Mouse (Mus musculus) heart, postnatal 0 days (tissue): ENCODE data around the gene Rhox2e. TPM values are rescaled to one million over a fixed set of nuclear protein-coding genes. Genes with fewer than 3 reads are reported as not detected.

Source experiments
- polyA plus RNA-seq: library from polyadenylated mRNA; unstranded; fragments of >200 nt; fragmentation: Nextera tagmentation; extraction: Ambion mirVana; gene quantifications from 2 replicates; pipeline ENCODE4 v1.2.1, GENCODE M21; 2015
- total RNA-seq: library from RNA; depleted of rRNA; stranded (reverse); fragments of >200 nt; gene quantifications from 2 replicates; pipeline ENCODE4 v1.2.3, GENCODE M21; 2014; ENCODE audit warnings: low replicate concordance; rRNA removed

Rhox2e gene
- total and polyA plus RNA-seq, 2 experiments from 2014 or later: not detected

Other genes starting within 250 kb of the Rhox2e start
- gene Rhox3a2, start 150.4 kb upstream of the Rhox2e start, total RNA-seq: not detected in 2 replicates
- not detected in 2 replicates for gene Rhox3a2, start 150.4 kb upstream of the Rhox2e start, polyA plus RNA-seq
- gene Rhox4a2, start 139.6 kb upstream of the Rhox2e start, total RNA-seq: not detected in 2 replicates
- 0.22 TPM in 2 replicates for gene Rhox4a2, start 139.6 kb upstream of the Rhox2e start, polyA plus RNA-seq
- gene Rhox2b, start 118.4 kb upstream of the Rhox2e start, total RNA-seq: not detected in 2 replicates
- gene Rhox2b, start 118.4 kb upstream of the Rhox2e start, polyA plus RNA-seq: not detected in 2 replicates
- gene Rhox4b, start 98.0 kb upstream of the Rhox2e start, total RNA-seq: not detected in 2 replicates
- not detected in 2 replicates for gene Rhox4b, start 98.0 kb upstream of the Rhox2e start, polyA plus RNA-seq
- gene Rhox2c, start 76.8 kb upstream of the Rhox2e start, total RNA-seq: not detected in 2 replicates
- gene Rhox2c, start 76.8 kb upstream of the Rhox2e start, polyA plus RNA-seq: not detected in 2 replicates
- not detected in 2 replicates for gene Rhox3c, start 71.9 kb upstream of the Rhox2e start, total RNA-seq
- gene Rhox3c, start 71.9 kb upstream of the Rhox2e start, polyA plus RNA-seq: 0.11 TPM in 1 of 2 replicates, not detected in the other
- not detected in 2 replicates for gene Rhox4c, start 50.1 kb upstream of the Rhox2e start, total RNA-seq
- gene Rhox4c, start 50.1 kb upstream of the Rhox2e start, polyA plus RNA-seq: not detected in 2 replicates
- gene Rhox2d, start 37.0 kb upstream of the Rhox2e start, total RNA-seq: not detected in 2 replicates
- not detected in 2 replicates for gene Rhox2d, start 37.0 kb upstream of the Rhox2e start, polyA plus RNA-seq
- gene Rhox4d, start 16.1 kb upstream of the Rhox2e start, total RNA-seq: not detected in 2 replicates
- not detected in 2 replicates for gene Rhox4d, start 16.1 kb upstream of the Rhox2e start, polyA plus RNA-seq
- not detected in 2 replicates for gene Rhox3e, start 11.6 kb downstream of the Rhox2e start, total RNA-seq
- not detected in 2 replicates for gene Rhox3e, start 11.6 kb downstream of the Rhox2e start, polyA plus RNA-seq
- gene Rhox4e, start 27.0 kb downstream of the Rhox2e start, total RNA-seq: not detected in 2 replicates
- not detected in 2 replicates for gene Rhox4e, start 27.0 kb downstream of the Rhox2e start, polyA plus RNA-seq
- not detected in 2 replicates for gene Rhox2f, start 41.0 kb downstream of the Rhox2e start, total RNA-seq
- gene Rhox2f, start 41.0 kb downstream of the Rhox2e start, polyA plus RNA-seq: not detected in 2 replicates
- not detected in 2 replicates for gene Rhox3f, start 50.5 kb downstream of the Rhox2e start, total RNA-seq
- gene Rhox3f, start 50.5 kb downstream of the Rhox2e start, polyA plus RNA-seq: not detected in 2 replicates
- not detected in 2 replicates for gene Rhox4f, start 77.3 kb downstream of the Rhox2e start, total RNA-seq
- not detected in 2 replicates for gene Rhox4f, start 77.3 kb downstream of the Rhox2e start, polyA plus RNA-seq
- gene Rhox3g, start 98.2 kb downstream of the Rhox2e start, total RNA-seq: not detected in 2 replicates
- gene Rhox3g, start 98.2 kb downstream of the Rhox2e start, polyA plus RNA-seq: not detected in 2 replicates
- gene Rhox2g, start 113.0 kb downstream of the Rhox2e start, total RNA-seq: not detected in 2 replicates
- not detected in 2 replicates for gene Rhox2g, start 113.0 kb downstream of the Rhox2e start, polyA plus RNA-seq
- gene Rhox4g, start 120.9 kb downstream of the Rhox2e start, total RNA-seq: not detected in 2 replicates
- not detected in 2 replicates for gene Rhox4g, start 120.9 kb downstream of the Rhox2e start, polyA plus RNA-seq
- gene Rhox3h, start 138.3 kb downstream of the Rhox2e start, total RNA-seq: not detected in 2 replicates
- not detected in 2 replicates for gene Rhox3h, start 138.3 kb downstream of the Rhox2e start, polyA plus RNA-seq
- not detected in 2 replicates for gene Rhox2h, start 142.8 kb downstream of the Rhox2e start, total RNA-seq
- not detected in 2 replicates for gene Rhox2h, start 142.8 kb downstream of the Rhox2e start, polyA plus RNA-seq